Mouse (Mus musculus): ENCODE results near the gene Adck1.
"Not testable (repeated sequence)": the region's sequence is repeated elsewhere in the genome, so short reads cannot be mapped to it uniquely, and the experiment has no call there.

The Adck1 gene

DNA sequence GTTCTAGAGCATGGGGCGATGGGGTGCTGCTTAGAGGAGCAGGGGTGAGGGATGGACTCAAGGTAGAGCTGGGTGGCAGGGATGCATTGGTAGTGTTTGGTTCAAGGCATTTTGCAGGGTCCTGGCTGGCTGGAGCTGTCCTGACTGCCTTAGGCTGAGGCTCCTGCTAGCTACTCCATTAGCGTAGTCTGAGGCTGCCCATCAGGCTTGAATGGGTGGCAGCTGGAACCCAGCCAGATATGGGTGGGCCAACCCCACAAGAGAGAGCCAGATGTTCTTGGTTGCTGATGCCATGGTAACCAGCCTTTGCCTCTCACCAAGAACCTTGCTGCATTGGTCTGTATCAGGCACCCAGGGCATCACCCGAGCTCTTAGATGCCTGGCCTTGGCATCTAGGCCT, 66.6 kb downstream of the Adck1 start:
- in situ Hi-C loops (cut with MseI, MboI): no loop called here

DNA sequence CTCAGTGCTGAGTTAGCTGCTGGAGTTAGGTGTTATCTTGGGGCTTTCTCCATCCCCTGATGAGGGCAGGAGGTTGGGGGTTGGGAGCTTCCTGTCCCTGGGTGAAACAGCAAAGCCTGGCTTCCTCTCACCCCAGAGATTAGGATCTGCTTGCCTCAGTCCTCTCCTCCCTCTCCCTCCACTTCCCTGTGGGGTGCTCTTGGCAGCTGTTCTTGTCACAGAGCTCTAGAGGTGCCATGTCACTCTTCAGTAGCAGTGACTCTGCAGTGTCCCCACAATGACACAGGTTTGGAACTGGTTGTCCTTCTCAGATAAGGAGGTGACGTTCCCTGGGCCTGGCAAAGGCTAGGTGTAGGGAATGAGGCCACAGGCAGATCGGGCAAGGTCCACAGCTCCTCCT, 68.4 kb downstream of the Adck1 start:
- in situ Hi-C loops (cut with MseI, MboI): no loop called here

DNA sequence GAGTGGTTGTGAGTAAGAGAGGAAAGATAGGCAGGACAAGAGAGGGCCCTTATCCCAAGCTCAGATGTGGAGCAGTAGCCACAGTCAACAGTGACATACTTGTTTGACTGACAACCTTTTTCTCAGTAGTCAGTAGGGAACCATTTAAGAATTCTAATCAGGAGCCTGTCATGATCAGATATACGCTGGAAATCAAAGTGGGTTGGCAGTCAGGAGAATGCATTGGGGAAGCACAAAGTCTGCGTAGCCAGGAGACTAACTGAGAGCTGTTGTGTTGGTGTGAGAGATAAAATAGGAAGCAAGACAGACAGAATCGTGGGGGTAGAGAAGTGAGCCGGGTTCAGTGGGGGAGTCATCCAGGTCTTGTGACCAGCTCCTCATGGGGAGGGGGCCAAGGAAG, 71.9 kb downstream of the Adck1 start:
- in situ Hi-C loops (cut with MseI, MboI): no loop called here

DNA sequence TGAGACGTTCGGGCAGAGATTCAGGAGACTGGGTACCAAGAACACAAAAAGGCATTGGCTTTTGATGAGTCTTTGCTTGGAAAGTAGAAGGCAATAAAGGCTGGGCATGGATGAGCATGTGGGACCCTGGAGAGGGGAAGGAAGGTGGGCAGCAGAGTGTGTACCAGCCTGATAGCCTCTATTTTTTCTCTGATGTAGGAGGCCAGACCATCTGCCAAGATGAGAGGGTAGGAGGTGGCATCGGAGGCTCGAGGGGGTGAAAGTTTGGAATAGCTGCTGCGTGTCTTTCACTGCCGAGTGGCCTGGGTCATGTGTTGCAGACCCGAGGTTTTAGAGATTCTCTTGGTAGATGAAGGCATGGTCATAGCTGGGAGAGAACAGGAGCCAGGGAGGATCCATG, 72.8 kb downstream of the Adck1 start:
- in situ Hi-C loops (cut with MseI, MboI): no loop called here

DNA sequence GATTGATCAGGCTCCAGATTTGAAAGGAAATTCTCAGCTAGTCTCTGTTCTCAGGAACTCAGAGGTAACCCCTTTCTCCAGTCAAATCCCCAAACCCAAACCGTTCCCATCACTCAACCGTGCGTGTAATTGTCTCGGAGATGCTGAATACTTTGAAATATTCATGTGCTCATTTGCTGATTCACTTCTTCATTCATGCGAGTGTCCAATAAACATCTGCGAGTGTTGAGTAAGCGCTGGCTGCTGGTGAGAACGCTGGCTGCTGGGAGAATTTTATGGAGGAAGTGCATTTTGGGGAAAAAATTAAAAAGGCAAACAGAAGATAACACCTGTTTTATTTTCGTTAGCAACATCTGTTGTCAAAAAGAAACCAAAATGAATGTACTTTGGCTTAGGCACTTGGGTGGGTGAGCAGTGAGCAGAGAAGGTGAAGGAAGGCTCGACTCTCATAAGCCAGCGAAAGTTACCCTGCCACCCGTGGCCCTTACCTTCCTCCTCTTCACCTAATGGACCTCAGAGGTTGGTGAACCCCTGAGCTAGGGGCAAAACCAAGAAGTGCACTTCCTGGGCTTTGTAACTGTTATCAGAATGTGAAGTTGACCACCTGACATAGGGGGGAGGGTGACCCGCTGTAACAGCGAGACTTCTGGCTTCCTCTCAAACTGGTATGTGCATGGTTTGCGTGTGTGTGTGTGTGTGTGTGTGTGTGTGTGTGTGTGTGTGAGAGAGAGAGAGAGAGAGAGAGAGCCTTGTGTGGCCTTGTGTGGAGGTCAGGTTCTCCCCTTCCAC, 76.8 kb downstream of the Adck1 start:
- in situ Hi-C loops (cut with MseI, MboI): no loop called here

DNA sequence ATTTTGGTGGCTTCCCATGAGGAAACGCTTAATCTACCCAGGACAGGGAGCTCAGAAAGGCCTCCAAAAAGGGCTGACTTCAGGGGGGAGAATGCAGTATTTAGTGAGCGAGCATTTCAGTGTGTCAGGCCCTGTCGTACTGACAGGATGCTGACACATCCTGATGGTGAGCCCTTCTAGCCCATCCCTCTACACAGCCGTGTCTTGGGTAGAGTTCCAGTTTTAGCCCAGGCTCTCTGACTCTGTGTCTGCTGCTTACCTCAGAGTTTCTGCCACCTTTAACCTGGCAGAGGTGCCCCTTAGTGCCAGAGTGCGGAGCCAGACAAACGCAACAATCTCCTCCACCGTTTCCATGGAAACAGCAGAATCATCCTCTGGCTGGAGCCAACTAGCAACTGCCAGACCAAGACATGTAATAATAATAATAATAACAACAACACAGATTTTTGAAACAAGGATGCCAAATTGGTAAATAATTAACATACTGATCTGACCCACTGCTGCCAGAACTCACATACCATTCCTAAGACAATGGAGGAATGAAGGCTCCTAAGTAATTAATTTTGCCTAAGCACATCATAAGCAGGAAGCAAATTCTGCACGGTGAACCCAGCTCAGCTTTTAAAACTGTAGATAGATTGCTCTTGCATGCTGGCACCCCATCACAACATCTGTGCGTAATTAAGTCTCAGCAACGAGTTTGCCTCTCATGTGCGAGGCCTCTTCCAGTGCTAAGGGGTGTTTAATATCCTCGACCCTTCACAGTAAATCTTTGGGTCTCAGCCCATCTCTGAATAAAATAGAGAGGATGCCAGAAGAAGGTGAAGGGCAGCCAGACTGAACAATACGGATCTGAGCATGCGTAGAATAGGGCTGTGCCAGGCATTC, 81.8 kb downstream of the Adck1 start:
- in situ Hi-C loops (cut with MseI, MboI): no loop called here

DNA sequence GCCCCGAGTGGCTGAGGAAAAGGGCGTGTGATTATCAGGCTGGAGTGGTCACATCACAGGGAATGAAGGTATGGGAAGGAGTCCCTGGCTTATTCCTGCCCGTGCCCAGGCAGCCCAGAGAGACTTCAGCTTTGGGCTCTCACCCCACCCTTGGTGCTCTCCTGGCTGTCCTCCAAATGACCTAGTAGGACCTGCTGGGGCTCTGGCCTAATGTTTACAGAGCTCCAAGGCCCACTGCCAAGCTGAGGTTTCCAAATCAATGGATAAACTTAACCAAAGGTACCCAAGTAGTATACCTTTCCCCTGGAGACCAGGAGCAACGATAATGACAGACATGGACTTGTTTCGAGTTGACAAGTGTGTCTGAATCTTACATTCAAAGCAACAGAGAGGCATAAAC, 83.7 kb downstream of the Adck1 start:
- in situ Hi-C loops (cut with MseI, MboI): no loop called here

DNA sequence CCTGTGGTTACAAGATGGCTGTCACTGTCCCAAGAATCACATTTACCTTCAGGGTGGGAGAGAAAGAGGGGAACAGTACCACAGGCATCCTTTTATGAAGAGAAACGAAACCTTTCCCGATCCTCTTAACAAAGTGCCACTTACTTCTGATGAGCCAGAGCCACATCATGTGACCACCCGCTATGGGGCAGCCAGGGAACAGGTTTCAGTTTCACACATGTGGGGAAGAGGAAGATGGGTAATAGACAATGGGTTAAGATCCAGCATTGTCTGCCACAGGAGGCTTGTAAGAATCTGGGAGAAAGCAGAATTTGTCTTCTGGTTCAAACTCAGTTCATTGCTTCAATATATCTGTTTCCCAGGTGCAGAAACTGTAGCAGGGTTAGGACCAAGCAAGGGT, 85.1 kb downstream of the Adck1 start:
- in situ Hi-C loops (cut with MseI, MboI): no loop called here

DNA sequence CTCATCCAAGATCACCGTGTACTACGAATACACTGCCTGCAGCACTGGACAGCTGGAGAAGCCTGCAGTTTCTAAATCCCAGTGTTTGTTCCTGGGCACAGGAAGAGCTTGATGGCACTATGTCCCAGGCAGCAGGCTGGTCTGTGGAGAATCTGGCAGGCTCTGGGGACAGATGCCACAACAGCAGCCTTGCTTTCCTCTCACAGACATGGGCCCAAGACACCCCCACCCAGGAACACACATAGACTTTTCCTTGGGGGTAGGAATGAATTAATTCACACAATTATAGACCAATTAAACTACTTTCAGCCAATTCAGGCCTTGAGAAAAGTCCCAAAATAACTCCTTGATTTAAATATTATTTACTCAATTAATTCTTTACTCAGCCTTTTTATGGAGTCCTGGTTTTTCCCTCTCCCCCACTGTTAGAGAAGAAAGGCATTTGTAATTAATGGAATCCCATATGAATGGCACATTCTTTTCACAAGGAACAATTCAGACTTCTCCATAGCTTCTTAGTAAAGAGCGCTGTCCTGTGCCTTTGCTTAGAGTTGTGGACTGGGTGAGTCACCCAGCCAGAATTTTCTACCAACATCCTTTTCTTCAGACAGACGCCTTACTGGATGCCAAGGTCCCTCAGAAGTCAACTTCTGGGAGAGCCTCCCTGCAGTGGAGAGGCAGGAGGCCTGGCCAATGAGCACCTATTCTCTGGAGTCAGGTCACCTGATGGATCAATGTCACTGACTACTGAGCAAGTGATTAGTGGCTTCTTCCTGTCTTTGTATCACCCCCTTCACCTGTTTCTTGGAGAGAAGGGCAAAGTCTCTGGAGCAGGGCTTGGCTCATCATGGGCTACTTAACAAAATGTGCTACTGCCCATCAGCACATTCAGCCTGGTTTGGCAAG, 90.6 kb downstream of the Adck1 start:
- in situ Hi-C loops (cut with MseI, MboI): no loop called here

DNA sequence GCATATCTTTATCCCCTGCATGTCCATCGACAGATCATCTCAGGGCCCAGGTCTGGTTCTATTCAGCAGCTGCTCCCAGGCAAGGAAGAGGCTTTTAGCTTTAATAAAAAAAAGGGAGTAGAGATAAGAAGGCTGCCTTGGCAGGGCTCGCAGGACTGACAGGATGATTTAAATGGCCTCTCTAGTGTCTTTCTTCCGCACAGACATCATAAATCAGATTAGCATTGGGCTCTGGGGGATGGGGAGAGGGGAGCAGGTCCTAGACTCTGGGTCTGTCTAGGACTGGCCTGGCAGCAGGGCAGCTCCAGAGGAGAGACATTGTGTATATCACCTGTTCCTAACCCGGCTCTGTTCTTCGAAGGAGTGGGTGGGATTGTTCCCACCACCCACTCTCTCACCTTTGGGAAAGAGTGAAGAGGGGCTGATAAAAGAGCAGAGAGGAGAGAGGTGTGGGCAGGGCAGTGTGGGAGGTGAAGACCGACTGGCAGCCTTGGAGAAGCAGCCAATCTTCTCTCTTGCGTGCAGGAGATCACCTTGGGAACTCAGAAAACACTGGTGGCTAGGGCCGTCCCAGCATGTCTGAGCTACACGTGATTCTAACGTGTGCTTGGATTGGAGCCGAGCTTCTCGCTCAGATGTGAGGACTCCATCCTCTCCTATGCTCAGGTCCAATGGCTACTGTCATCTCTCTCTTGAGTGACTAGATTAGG, 94.5 kb downstream of the Adck1 start:
- in situ Hi-C loops (cut with MseI, MboI): no loop called here

DNA sequence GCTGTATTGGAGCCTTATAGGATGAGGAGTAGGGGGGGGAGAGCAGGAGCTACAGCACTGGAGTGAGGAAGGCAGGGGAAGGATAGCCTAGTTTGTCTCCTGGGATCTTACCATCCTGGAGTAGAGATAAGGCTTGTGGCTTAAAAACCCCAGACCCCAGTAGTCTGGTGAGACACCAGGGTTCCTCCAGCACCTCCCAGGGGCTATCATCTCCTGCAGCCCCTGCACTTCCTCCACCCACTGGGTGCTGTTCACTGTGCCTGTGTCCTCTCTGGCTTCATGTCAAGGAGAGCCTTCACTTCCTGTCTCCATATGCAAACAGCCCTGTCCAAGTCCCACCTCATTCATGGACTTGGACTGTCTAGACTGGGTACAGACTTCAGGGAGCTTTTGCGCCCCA, 96.7 kb downstream of the Adck1 start:
- in situ Hi-C loops (cut with MseI, MboI): no loop called here

DNA sequence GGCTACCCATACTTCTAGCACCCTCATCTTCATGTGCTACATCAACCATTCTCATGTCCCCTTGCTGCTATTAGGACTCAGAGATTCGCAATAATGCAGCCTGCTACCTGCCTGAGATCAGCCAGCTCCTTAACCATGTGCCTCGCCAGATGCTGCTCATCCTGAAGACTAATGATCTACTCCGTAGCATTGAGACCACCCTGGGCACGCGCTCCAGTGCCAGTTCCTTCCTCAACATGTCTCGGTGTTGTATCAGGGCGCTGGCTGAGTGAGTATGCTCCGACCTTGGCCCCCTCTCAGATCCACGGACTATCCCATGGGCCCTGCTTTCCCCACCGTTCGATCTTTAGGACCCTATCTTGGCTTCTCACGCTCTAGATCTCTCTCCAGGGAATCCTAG, 98.6 kb downstream of the Adck1 start:
- in situ Hi-C loops (cut with MseI, MboI): no loop called here

DNA sequence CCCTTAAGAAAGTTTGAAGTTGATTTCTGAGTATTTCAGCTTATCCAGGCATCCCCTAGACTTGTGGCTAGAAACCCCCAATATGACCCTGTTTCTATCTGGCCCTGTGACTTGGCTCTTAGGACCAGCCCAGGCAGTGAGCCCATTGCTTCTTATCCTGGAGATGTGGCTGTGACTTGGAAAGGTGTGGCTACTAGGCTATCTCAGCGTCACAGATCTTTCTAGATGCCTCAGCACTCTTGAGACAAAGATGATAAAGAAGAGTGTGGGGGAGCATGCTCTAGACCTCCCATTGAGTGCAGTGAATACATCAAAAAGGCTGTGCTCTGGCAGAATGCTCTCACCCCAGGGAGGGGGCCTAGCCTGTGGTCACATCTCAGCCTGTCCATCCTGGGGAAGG, 99.1 kb downstream of the Adck1 start:
- in situ Hi-C loops (cut with MseI, MboI): no loop called here

DNA sequence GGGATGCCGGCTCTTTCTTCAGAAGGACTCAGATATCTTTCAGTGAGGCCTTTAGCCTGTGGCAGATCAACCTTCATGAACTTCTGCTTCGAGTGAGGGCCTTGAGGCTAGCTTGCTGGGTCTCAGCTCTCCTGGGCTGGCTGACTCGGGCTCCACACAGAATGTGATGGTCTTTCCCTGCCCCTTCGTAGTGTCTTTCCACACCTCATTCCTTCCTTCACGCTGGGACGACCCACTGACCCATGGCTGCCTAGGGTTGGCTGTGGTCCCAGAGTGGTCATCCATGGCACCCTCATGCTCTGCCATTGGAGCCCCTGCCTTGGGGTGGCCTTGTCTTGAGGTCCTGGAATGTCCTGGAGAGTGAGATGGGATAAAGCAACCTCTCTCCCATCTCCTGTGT, 100.7 kb downstream of the Adck1 start:
- in situ Hi-C loops (cut with MseI, MboI): no loop called here

DNA sequence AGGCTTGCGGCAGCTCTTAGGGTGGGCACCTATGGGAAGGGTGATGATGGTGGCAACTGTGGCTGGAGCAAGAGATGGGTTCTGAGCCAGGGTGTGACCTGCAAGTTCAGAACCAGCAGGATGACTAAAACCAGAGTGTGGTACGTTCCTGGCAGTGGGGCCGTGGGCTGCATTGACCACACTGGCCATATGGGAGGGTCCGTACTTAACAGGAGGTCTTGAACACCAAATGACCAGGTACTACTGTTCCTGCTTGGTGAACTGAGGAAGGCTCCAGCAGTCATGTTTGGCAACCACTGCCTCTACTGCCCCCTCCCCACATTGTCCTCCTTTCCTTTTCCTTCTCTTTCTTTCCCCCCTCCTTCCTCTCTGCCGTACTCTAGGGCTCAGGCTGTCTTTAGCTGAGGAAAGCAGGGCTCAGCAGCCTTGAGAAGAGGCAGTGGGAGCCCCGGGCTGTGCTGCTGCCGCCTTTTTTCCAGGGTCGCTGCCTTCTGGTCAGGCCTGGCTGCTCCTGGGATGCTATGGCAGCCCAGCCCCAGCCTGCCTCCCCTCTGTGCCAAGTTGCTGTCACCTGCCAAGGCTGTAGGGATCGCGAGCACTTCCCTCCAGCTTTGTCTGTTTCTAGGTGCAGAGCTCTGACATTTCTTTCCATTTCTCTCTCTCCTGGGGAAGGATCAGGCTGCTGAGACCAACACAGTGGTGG, 103.4 kb downstream of the Adck1 start:
- in situ Hi-C loops (cut with MseI, MboI): no loop called here

DNA sequence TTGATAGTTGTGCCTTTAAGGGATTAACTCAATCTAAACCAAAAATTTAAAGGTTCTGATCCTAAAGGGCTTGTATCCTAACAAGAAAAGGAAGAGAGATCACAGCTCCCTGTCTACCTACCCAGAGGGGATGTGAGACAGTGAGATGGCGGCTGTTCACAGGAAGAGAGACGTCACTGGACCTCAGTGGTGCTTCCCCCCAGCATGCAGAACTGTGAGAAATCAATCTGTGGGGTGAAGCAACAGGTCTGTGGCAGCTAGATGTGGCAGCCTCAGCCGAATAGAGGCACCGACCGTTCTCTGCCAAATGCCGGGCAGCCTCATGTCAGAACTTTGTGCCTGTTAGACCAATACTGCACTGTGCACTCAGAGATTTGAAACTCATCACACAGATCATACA, 106.4 kb downstream of the Adck1 start:
- in situ Hi-C loops (cut with MseI, MboI): no loop called here

DNA sequence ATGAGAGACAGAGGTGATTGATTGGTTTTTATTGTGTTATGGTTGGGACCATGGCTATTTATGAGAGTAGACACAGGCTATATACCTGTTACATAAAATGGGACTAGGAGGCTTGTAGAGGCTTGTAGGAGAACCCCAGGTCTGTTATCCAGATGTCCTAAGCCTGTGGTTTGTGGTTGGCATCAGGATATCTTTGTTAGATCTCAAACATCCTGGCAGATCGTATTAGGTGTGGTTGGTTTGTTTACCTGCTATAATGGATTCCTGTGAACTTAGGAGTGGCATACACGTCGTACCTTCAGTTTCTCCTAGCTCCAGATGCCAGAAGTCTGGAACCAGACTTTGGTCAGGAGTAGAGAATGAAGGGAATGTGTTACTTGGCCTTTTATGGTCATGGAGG, 106.9 kb downstream of the Adck1 start:
- in situ Hi-C loops (cut with MseI, MboI): no loop called here

DNA sequence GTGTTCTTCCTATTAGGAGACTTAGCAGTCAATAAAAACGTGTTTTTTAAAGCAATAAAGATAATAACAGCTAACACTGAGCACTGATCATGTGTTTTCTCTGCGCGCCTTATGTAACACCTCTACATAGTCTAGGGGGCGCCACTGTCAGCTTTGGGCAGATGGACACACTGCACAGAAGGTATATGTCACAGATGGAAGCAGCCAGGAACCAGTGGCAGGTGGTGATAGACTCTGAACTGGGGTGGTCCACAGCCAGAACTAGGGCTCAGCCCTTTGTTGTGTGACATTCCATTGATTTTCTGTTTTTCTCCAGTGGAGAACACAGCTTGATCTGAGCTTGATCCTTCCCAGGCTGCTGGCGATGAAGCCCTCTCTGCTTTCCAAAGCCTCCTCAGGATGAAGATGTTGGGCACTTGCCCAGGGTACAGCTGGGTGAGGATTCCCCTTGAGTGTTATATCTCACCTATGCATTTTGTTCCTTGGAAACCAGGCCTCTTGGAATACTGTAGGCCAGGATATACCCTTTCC, 107.6 kb downstream of the Adck1 start:
- in situ Hi-C loops (cut with MseI, MboI): no loop called here

DNA sequence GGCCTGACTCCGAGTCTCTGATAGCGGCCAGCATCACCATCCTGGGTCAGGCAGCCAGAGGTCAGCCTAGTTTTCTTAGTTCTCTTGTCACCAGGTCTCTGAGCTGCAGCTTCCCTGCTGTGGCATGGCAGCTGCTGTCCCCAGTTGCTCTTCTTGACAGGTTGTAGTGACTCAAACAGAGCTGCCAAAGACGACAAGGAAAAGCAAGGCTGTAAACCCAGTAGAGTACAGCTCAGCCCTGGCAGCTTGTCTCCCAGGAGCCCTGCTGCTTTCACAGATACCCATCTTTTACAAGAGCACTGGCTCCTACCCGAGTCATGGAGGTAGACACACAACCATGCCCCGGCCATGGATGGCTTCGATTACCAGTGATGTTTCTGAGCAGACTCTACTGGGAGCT, 108.3 kb downstream of the Adck1 start:
- in situ Hi-C loops (cut with MseI, MboI): no loop called here

DNA sequence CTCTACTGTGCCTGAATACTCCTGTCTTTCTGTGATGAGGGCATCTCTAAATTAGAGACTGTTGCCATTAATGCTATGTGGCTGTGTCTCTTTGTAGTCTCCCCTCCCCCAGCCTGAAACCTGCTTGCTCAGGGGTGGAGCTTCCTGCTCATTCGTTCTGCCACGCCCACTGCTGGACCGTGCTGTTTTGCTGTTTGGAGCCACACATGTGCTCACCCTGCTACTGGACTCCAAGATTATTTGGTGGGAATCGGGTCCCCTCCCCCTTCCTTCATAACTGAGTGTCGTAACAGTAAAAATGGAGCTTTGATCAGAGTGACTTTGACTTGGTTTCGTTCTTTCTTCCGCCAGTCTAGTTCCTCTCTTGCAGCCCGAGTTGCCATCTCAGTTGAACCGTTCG, 111.5 kb downstream of the Adck1 start:
- in situ Hi-C loops (cut with MseI, MboI): not testable (repeated sequence)

DNA sequence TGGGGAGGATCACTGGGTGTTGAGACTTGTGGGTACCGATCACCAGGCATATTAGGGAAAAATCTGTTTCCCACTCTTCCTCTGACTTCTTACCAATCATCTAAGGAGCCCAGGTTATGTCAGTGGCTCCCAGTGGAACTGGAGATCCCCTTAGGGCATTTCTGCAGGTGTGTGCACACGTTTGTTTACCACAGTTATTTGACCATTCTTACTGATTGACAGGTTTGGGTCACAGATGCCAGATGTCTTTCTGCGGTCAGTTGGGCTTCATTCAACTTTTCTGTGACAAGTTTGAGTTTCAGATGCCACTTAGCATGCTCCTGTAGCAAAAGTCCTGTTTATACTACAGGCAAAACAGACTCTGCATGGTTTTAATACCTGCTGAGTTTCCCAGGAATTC, 112.5 kb downstream of the Adck1 start:
- in situ Hi-C loops (cut with MseI, MboI): no loop called here

All from mouse trophoblast stem cell (cell line).